Mouse (Mus musculus) midbrain, embryonic 10.5 days (tissue): ENCODE data around the gene Slc22a23. TPM values are rescaled to one million over a fixed set of nuclear protein-coding genes. Genes with fewer than 3 reads are reported as not detected.

Experiments used
- DNase-seq: peaks from one replicate; pipeline ENCODE4 v3.0.0-alpha.2; 2017; ENCODE audit warnings: low spot score
- H3K27ac ChIP-seq: fragments of 300-500 bp; sonication (generic); replicated peaks from 2 replicates; pipeline ENCODE4 v1.5.1; 2016; ENCODE audit warnings: mild to moderate bottlenecking
- H3K27me3 ChIP-seq: fragments of 300-500 bp; sonication (generic); 2 replicates; pipeline ENCODE4 v1.6.1; 2016; ENCODE audit warnings: low read depth, mild to moderate bottlenecking; ENCODE audit not compliant: poor library complexity, severe bottlenecking
- H3K36me3 ChIP-seq: fragments of 300-500 bp; sonication (generic); 2 replicates; pipeline ENCODE4 v1.6.1; 2016; ENCODE audit warnings: mild to moderate bottlenecking, moderate library complexity
- H3K4me1 ChIP-seq: fragments of 300-500 bp; sonication (generic); 2 replicates; pipeline ENCODE4 v1.6.1; 2016
- H3K4me3 ChIP-seq: fragments of 300-500 bp; sonication (generic); 2 replicates; pipeline ENCODE4 v1.5.1; 2016; ENCODE audit warnings: mild to moderate bottlenecking, moderate library complexity
- H3K9me3 ChIP-seq: fragments of 300-500 bp; sonication (generic); replicated peaks from 2 replicates; pipeline ENCODE4 v1.6.1; 2016; ENCODE audit warnings: mild to moderate bottlenecking
- WGBS: fragments of 180-500 bp; shearing (Covaris S2); methylation state at CpG from one replicate; pipeline ENCODE4 v1.1.7; 2016; 5-methylcytosine and 5-hydroxymethylcytosine counted together
- polyA plus RNA-seq: library from polyadenylated mRNA; unstranded; fragments of >200 nt; fragmentation: Nextera tagmentation; extraction: Ambion mirVana; gene quantifications from 2 replicates; pipeline ENCODE4 v1.2.1, GENCODE M21; 2016

Slc22a23 gene
- polyA plus RNA-seq, 1 experiment from 2014 or later: 7.9 TPM

DNA sequence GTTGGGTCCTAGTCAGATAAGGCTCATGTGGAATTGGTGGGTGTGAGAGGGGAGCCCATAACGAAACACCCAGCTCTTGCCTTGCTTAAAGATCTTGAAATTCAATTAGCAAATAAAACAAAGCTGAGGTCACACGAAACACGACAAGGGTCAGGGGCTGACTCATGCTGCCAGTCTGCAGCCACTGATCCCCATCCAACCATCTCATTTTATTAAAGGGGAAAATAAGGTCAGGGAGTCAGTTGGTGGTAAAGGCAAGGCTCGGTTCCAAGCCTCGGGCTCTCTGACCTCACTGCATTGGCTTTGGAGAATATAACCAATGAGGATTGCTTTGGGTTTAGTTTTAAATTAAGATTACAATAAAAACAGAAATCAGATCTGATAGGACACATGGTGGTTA is 110.5 kb downstream of the Slc22a23 start:
- Histone ChIP-seq H3K27ac (peak overlapping the region; percentile 55; the same call in 1 of the 2 replicates), H3K4me3 (no peak overlapping the region), H3K4me1 (peaks cover 61% of the 10 kb centered on the region), H3K27me3 (0 out of 2 replicates have a peak, but pooled peaks cover 5% of the 10 kb centered on the region), H3K36me3 (peaks cover 7% of the 10 kb centered on the region; the same call in 1 of the 2 replicates), H3K9me3 (no peaks in the 10 kb centered on the region)
- DNase-seq: no peak
- 52% methylated on average over 5 of the region's 5 CpGs for WGBS

GRCm38 (mm10) chr13:34232992-34233391 is 112.0 kb downstream of the Slc22a23 start:
- 0 out of 2 replicates have a peak, but pooled peaks cover 5% of the 10 kb centered on the region for H3K27me3 ChIP-seq
- no peak for DNase-seq
- H3K36me3 ChIP-seq: peaks cover 7% of the 10 kb centered on the region; the same call in 1 of the 2 replicates
- H3K9me3 ChIP-seq: no peaks in the 10 kb centered on the region
- WGBS: 86% methylated on average over 6 of the region's 6 CpGs
- H3K4me3 ChIP-seq: no peak overlapping the region
- H3K4me1 ChIP-seq: peaks cover 61% of the 10 kb centered on the region
- no peak overlapping the region for H3K27ac ChIP-seq

DNA sequence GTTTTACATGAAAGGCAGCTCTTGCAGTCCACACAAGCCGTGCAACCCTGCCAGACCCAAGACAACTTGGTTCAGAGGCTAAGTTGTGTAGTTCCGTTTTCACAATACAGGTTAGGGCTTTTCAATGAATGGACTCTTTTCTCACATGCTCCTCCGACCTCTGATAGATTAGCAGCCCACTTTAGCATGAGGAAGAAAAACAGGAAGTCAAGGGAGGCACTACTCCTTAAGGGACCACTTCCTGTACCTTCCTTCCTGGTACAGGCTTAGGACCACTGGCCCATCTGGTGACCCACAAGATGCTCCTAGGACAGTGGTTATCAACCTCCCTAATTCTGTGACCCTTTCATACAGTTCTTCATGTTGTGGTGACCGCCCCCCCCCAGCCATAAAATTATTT is 116.1 kb downstream of the Slc22a23 start:
- H3K36me3 ChIP-seq: no peaks in the 10 kb centered on the region
- H3K27me3 ChIP-seq: no peaks in the 10 kb centered on the region
- 68% methylated on average over 4 of the region's 4 CpGs for WGBS
- DNase-seq: no peak
- peak overlapping the region; percentile 9; the same call in 1 of the 2 replicates for H3K27ac ChIP-seq
- H3K4me1 ChIP-seq: peaks cover 62% of the 10 kb centered on the region
- H3K9me3 ChIP-seq: no peaks in the 10 kb centered on the region
- no peak overlapping the region for H3K4me3 ChIP-seq

GRCm38 (mm10) chr13:34227720-34228661 is 117.0 kb downstream of the Slc22a23 start:
- H3K27ac ChIP-seq: peak overlapping the region; percentile 9; the same call in 1 of the 2 replicates
- no peaks in the 10 kb centered on the region for H3K36me3 ChIP-seq
- H3K27me3 ChIP-seq: no peaks in the 10 kb centered on the region
- H3K4me3 ChIP-seq: no peak overlapping the region
- DNase-seq: no peak
- 30% methylated on average over 12 of the region's 12 CpGs for WGBS
- H3K9me3 ChIP-seq: no peaks in the 10 kb centered on the region
- H3K4me1 ChIP-seq: peaks cover 64% of the 10 kb centered on the region

GRCm38 (mm10) chr13:34226940-34227339 is 118.0 kb downstream of the Slc22a23 start:
- Histone ChIP-seq H3K4me3 (no peak overlapping the region), H3K36me3 (peaks cover under 1% of the 10 kb centered on the region; the same call in 1 of the 2 replicates), H3K27me3 (no peaks in the 10 kb centered on the region), H3K9me3 (no peaks in the 10 kb centered on the region), H3K4me1 (peaks cover 61% of the 10 kb centered on the region), H3K27ac (no peak overlapping the region)
- DNase-seq: no peak
- 23% methylated on average over 1 of the region's 1 CpGs for WGBS

GRCm38 (mm10) chr13:34222985-34223384 is 122.0 kb downstream of the Slc22a23 start:
- peaks cover 40% of the 10 kb centered on the region for H3K36me3 ChIP-seq
- H3K27me3 ChIP-seq: no peaks in the 10 kb centered on the region
- WGBS: 91% methylated on average over 7 of the region's 7 CpGs
- no peak overlapping the region for H3K27ac ChIP-seq
- no peak overlapping the region for H3K4me3 ChIP-seq
- no peak for DNase-seq
- peaks cover 40% of the 10 kb centered on the region for H3K4me1 ChIP-seq
- H3K9me3 ChIP-seq: no peaks in the 10 kb centered on the region

DNA sequence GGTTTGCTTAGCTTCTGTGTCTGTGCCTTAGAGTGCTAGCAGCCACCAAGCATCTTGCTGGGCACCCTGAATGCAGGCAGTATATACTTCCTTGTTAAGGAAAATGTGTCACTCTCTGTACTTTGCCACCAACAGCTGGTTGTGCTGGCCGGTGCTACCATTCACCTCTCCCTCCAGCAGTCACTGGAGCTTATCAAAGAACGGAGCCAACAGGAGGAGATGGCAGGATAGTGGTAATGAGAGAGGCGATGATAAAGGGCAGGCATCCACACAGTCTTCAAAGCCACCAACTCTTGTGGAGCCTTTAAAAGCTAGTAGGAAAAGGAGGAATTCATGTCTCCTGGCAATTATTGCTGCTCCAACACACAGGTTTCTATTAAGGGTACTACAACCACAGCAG is 125.3 kb downstream of the Slc22a23 start:
- Histone ChIP-seq H3K4me1 (peaks cover 12% of the 10 kb centered on the region), H3K4me3 (no peak overlapping the region), H3K27me3 (no peaks in the 10 kb centered on the region), H3K9me3 (no peaks in the 10 kb centered on the region), H3K36me3 (peaks cover 49% of the 10 kb centered on the region), H3K27ac (no peak overlapping the region)
- WGBS: 91% methylated on average over 3 of the region's 3 CpGs
- no peak for DNase-seq

DNA sequence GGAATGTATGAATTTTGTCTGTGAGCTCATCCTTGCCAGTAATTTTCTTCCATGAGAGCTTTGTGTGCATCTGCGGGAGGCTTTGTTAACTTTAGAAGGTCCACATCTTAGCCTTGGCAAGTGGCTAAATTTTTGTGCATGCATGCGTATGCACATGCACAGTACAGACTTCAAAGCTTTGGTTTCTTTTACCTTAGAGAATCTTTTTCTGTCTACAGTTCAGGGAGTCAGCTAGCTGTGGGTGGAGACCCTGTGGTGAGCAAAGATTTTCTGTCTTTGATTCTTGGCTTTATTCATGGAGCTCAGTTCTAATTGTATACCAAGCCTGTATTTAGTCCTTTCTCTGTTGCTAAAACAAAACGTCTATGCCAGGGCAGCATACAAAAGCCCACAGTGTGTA is 126.2 kb downstream of the Slc22a23 start:
- Histone ChIP-seq H3K4me3 (no peak overlapping the region), H3K27me3 (no peaks in the 10 kb centered on the region), H3K9me3 (no peaks in the 10 kb centered on the region), H3K4me1 (peaks cover 8% of the 10 kb centered on the region; the same call in 1 of the 2 replicates), H3K36me3 (peaks cover 55% of the 10 kb centered on the region), H3K27ac (no peak overlapping the region; the same call in 1 of the 2 replicates)
- WGBS: 86% methylated on average over 3 of the region's 3 CpGs
- DNase-seq: no peak

- Histone ChIP-seq H3K27me3 (no peaks in the 10 kb centered on the region), H3K36me3 (peaks cover 51% of the 10 kb centered on the region), H3K4me1 (no peaks in the 10 kb centered on the region), H3K4me3 (no peak overlapping the region), H3K27ac (no peak overlapping the region), H3K9me3 (no peaks in the 10 kb centered on the region)
- WGBS: 83% methylated on average over 3 of the region's 3 CpGs
- DNase-seq: no peak
These were observed 130.1 kb downstream of the Slc22a23 start for GRCm38 (mm10) chr13:34214855-34215254.

- H3K36me3 ChIP-seq: peaks cover 31% of the 10 kb centered on the region
- no peak overlapping the region for H3K27ac ChIP-seq
- DNase-seq: no peak
- no peak overlapping the region for H3K4me3 ChIP-seq
- no peaks in the 10 kb centered on the region for H3K9me3 ChIP-seq
- no peaks in the 10 kb centered on the region for H3K27me3 ChIP-seq
- 76% methylated on average over 10 of the region's 10 CpGs for WGBS
- no peaks in the 10 kb centered on the region for H3K4me1 ChIP-seq
These were observed 132.2 kb downstream of the Slc22a23 start for GRCm38 (mm10) chr13:34212735-34213212.

DNA sequence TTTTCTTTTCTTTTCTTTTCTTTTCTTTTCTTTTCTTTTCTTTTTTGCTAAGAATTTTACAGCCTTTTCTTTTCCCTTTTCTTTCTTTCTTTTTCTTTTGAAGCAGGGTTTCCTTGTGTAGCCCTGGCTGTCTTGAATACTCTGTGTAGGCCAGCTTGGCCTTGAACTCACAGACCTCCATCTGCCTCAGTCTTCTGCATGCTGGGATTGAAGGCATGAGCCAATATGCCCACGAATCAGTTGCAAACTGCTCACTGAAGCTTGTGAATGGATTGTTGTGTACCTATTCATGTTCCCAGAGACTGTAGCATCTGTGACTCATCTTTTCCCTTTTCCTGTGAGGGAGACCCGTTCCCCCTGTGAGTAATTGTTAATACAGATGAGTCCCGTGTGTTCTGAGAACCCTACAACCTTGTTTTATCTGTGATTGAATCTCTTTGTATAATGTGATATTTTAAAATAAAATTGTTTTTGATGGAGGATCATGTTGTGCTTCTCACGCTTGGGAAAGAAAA is 133.7 kb downstream of the Slc22a23 start:
- WGBS: 81% methylated on average over 4 of the region's 4 CpGs
- no peak overlapping the region for H3K27ac ChIP-seq
- H3K36me3 ChIP-seq: peaks cover 25% of the 10 kb centered on the region
- H3K4me1 ChIP-seq: no peaks in the 10 kb centered on the region
- H3K9me3 ChIP-seq: no peaks in the 10 kb centered on the region
- H3K27me3 ChIP-seq: no peaks in the 10 kb centered on the region
- DNase-seq: no peak
- no peak overlapping the region for H3K4me3 ChIP-seq

GRCm38 (mm10) chr13:34207714-34208470 is 137.1 kb downstream of the Slc22a23 start:
- no peak for DNase-seq
- no peak overlapping the region for H3K4me3 ChIP-seq
- no peaks in the 10 kb centered on the region for H3K4me1 ChIP-seq
- no peaks in the 10 kb centered on the region for H3K9me3 ChIP-seq
- H3K36me3 ChIP-seq: peaks cover 37% of the 10 kb centered on the region
- 90% methylated on average over 6 of the region's 6 CpGs for whole genome bisulfite sequencing
- no peaks in the 10 kb centered on the region for H3K27me3 ChIP-seq
- H3K27ac ChIP-seq: no peak overlapping the region
